Mouse (Mus musculus) midbrain, postnatal 0 days (tissue): ENCODE results near the gene Mex3d. TPM values are rescaled to one million over a fixed set of nuclear protein-coding genes. Genes with fewer than 3 reads are reported as not detected.

Source experiments
- ATAC-seq: fragments of 200-750 bp; cut with Nextera tagmentation; 2 replicates; pipeline ENCODE4 v1.8.0; 2017; ENCODE audit warnings: moderate number of reproducible peaks, mild to moderate bottlenecking, moderate TSS enrichment, moderate library complexity; ENCODE audit not compliant: low FRiP score
- DNase-seq: peaks from one replicate; pipeline ENCODE4 v3.0.0-alpha.2; 2015; ENCODE audit warnings: low spot score
- H3K27ac ChIP-seq: fragments of 300-500 bp; sonication (generic); 2 replicates; pipeline ENCODE4 v1.5.1; 2014; ENCODE audit warnings: low read depth, mild to moderate bottlenecking, low read length, mixed read lengths
- H3K27me3 ChIP-seq: fragments of 300-500 bp; sonication (generic); 2 replicates; pipeline ENCODE4 v1.6.1; 2014; ENCODE audit warnings: low read length, control low read depth, mixed read lengths; ENCODE audit not compliant: insufficient read depth
- H3K36me3 ChIP-seq: fragments of 300-500 bp; sonication (generic); 2 replicates; pipeline ENCODE4 v1.6.1; 2014; ENCODE audit warnings: low read length, control low read depth, mixed read lengths; ENCODE audit not compliant: insufficient read depth
- H3K4me1 ChIP-seq: fragments of 300-500 bp; sonication (generic); 2 replicates; pipeline ENCODE4 v1.6.1; 2014; ENCODE audit warnings: mild to moderate bottlenecking, control low read depth, antibody characterized with exemption, low read length, mixed read lengths; ENCODE audit not compliant: insufficient read depth
- H3K4me2 ChIP-seq: fragments of 300-500 bp; sonication (generic); 2 replicates; pipeline ENCODE4 v1.6.1; 2014; ENCODE audit warnings: low read depth, mild to moderate bottlenecking, low read length, mixed read lengths; ENCODE audit not compliant: poor library complexity, severe bottlenecking
- H3K4me3 ChIP-seq: fragments of 300-500 bp; sonication (generic); 2 replicates; pipeline ENCODE4 v1.5.1; 2014; ENCODE audit warnings: low read depth, mild to moderate bottlenecking, low read length, moderate library complexity
- H3K9ac ChIP-seq: fragments of 300-500 bp; sonication (generic); replicated peaks from 2 replicates; pipeline ENCODE4 v1.6.1; 2014; ENCODE audit warnings: mild to moderate bottlenecking, low read length, moderate library complexity, mixed read lengths; ENCODE audit not compliant: poor library complexity, severe bottlenecking
- H3K9me3 ChIP-seq: fragments of 300-500 bp; sonication (generic); 2 replicates; pipeline ENCODE4 v1.6.1; 2016; ENCODE audit warnings: low read length, control low read depth
- CTCF ChIP-seq: IDR thresholded peaks from 2 replicates; pipeline ENCODE4 v1.5.1; 2016; ENCODE audit warnings: antibody characterized with exemption, mild to moderate bottlenecking
- WGBS: fragments of 180-500 bp; shearing (Covaris S2); extraction: QIAGEN DNeasy Blood & Tissue Kit; methylation state at CpG from one replicate; pipeline ENCODE4 v1.1.7; 2014; 5-methylcytosine and 5-hydroxymethylcytosine counted together
- microRNA-seq: library from miRNA; unstranded; fragments of <30 nt; microRNA quantifications from one replicate; pipeline ENCODE4, GENCODE M21; 2016; ENCODE audit warnings: borderline number of aligned reads
- polyA plus RNA-seq: library from polyadenylated mRNA; unstranded; fragments of >200 nt; fragmentation: Nextera tagmentation; extraction: Ambion mirVana; gene quantifications from 2 replicates; pipeline ENCODE4 v1.2.1, GENCODE M21; 2015
- total RNA-seq: library from RNA; depleted of rRNA; stranded (reverse); fragments of >200 nt; gene quantifications from 2 replicates; pipeline ENCODE4 v1.2.3, GENCODE M21; 2014; rRNA removed

Mex3d gene
- total and polyA plus RNA-seq, 2 experiments from 2014 or later, result 13.9 to 147 TPM

DNA sequence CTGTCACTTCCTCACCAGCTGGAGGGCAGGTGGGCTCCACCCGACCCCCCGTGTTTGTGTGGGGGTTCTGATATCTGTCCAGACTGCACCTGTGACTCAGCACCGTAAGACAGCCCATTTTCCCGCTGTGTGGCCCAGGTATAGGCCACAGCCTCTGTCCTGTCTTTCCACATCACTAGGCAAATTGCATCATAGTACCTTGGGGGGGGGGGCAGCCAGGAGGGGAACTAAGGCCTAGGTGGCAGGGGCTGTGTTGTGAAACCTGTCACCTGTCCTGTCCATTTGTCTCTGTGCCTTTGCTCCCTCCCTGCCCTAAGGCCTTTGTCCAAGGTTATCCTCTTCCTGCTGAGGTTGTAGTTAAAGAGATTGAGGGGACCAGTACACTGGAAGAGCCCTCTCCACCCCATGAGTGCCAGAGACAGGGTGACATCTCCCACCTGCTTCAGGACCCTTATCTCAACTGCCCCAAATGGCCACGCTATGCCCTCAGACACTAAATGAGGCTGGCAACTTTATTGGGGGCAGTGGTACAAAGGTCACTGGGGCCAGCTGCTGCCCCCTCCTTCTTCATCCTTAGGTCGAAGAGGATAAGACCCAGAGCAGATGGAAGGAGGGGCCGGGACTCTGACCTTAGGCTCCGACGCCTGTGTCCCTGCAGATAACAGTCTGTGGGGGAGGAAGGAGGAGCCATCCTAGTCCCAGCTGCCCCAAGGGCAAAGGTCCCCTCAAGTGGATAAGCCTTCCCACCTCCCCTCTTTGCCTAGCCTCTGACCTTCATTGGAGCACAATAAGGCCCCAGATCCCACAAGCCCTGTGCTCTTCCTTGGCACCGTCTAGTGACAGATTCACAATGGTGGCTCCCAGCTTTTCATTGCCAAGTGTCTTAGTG, 55.6 kb downstream of the Mex3d start:
- no peak overlapping the region for H3K9ac ChIP-seq
- ATAC-seq, result no peak
- no peak overlapping the region for H3K27ac ChIP-seq
- H3K4me2 ChIP-seq, result no peak overlapping the region
- H3K27me3 ChIP-seq, result no peaks in the 10 kb centered on the region
- no peaks in the 10 kb centered on the region for H3K9me3 ChIP-seq
- peak; percentile 52 for DNase-seq
- H3K36me3 ChIP-seq, result no peaks in the 10 kb centered on the region
- WGBS, result 69% methylated on average over 10 of the region's 10 CpGs
- TF ChIP-seq CTCF, result no peak
- peaks cover 5% of the 10 kb centered on the region; the same call in 1 of the 2 replicates for H3K4me1 ChIP-seq
- no peak overlapping the region for H3K4me3 ChIP-seq

DNA sequence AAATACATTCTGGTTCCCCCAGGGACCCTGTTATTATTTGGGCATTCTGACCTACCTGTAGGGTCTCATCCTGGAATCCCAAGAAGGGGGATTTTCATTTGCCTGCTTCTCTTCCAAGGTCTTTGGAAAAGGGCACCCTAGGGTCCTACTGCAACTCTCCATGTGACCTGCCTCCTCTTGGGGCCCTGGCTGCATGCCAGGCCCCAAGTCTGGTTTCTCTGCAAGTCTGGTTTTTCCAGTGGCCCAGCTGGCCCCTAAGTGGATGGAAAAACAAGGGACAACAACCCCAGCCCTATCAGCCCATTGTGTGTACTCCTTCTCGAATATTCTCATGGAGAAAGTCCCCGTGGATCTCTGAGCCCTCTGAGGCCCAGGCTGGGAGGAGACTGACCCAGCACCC, 56.6 kb downstream of the Mex3d start:
- H3K9ac ChIP-seq, result no peak overlapping the region
- H3K36me3 ChIP-seq, result no peaks in the 10 kb centered on the region
- ATAC-seq, result no peak
- WGBS, result 66% methylated on average over 2 of the region's 2 CpGs
- H3K27ac ChIP-seq, result no peak overlapping the region
- no peaks in the 10 kb centered on the region for H3K9me3 ChIP-seq
- no peak overlapping the region for H3K4me2 ChIP-seq
- no peaks in the 10 kb centered on the region for H3K27me3 ChIP-seq
- peaks cover 5% of the 10 kb centered on the region; the same call in 1 of the 2 replicates for H3K4me1 ChIP-seq
- no peak for TF ChIP-seq CTCF
- no peak overlapping the region for H3K4me3 ChIP-seq
- DNase-seq, result no peak

Small RNA genes lying within 50 kb of the gene (microRNA-seq; reads per million reads assigned to microRNA genes)
- gene Gm22721, result not detected

Other genes starting within 250 kb of the Mex3d start
- gene Atp5d, start 249.0 kb downstream of the Mex3d start, total RNA-seq, result 231 and 259 TPM in 2 replicates
- gene Atp5d, start 249.0 kb downstream of the Mex3d start, polyA plus RNA-seq, result 607 and 661 TPM in 2 replicates
- gene Cbarp, start 246.8 kb downstream of the Mex3d start, total RNA-seq, result 273 and 276 TPM in 2 replicates
- 120 and 121 TPM in 2 replicates for gene Cbarp, start 246.8 kb downstream of the Mex3d start, polyA plus RNA-seq
- 114 and 143 TPM in 2 replicates for gene Midn, start 239.4 kb downstream of the Mex3d start, total RNA-seq
- gene Midn, start 239.4 kb downstream of the Mex3d start, polyA plus RNA-seq, result 16.3 and 17.2 TPM in 2 replicates
- gene Cirbp, start 221.7 kb downstream of the Mex3d start, total RNA-seq, result 315 and 337 TPM in 2 replicates
- gene Cirbp, start 221.7 kb downstream of the Mex3d start, polyA plus RNA-seq, result 760 and 829 TPM in 2 replicates
- 2.3 and 2.8 TPM in 2 replicates for gene 1600002K03Rik, start 214.7 kb downstream of the Mex3d start, total RNA-seq
- 4.1 and 5.3 TPM in 2 replicates for gene 1600002K03Rik, start 214.7 kb downstream of the Mex3d start, polyA plus RNA-seq
- gene Efna2, start 208.2 kb downstream of the Mex3d start, total RNA-seq, result 45.1 and 51.1 TPM in 2 replicates
- 52.1 and 58.4 TPM in 2 replicates for gene Efna2, start 208.2 kb downstream of the Mex3d start, polyA plus RNA-seq
- 45.1 and 60.9 TPM in 2 replicates for gene Mum1, start 161.2 kb downstream of the Mex3d start, total RNA-seq
- gene Mum1, start 161.2 kb downstream of the Mex3d start, polyA plus RNA-seq, result 42.4 and 49.6 TPM in 2 replicates
- 193 and 201 TPM in 2 replicates for gene Ndufs7, start 138.5 kb downstream of the Mex3d start, total RNA-seq
- 358 and 388 TPM in 2 replicates for gene Ndufs7, start 138.5 kb downstream of the Mex3d start, polyA plus RNA-seq
- 12.5 and 14.3 TPM in 2 replicates for gene Gamt, start 126.6 kb downstream of the Mex3d start, total RNA-seq
- 16.8 and 19.6 TPM in 2 replicates for gene Gamt, start 126.6 kb downstream of the Mex3d start, polyA plus RNA-seq
- gene Dazap1, start 126.2 kb downstream of the Mex3d start, total RNA-seq, result 107 and 109 TPM in 2 replicates
- gene Dazap1, start 126.2 kb downstream of the Mex3d start, polyA plus RNA-seq, result 34.2 and 34.5 TPM in 2 replicates
- gene Rps15, start 95.2 kb downstream of the Mex3d start, total RNA-seq, result 971 and 1,162 TPM in 2 replicates
- gene Rps15, start 95.2 kb downstream of the Mex3d start, polyA plus RNA-seq, result 633 and 645 TPM in 2 replicates
- gene Apc2, start 91.7 kb downstream of the Mex3d start, total RNA-seq, result 370 and 395 TPM in 2 replicates
- gene Apc2, start 91.7 kb downstream of the Mex3d start, polyA plus RNA-seq, result 95.3 and 110 TPM in 2 replicates
- 15.6 and 23.1 TPM in 2 replicates for gene 2310011J03Rik, start 67.1 kb downstream of the Mex3d start, total RNA-seq
- gene 2310011J03Rik, start 67.1 kb downstream of the Mex3d start, polyA plus RNA-seq, result 26.5 and 29.6 TPM in 2 replicates
- gene Pcsk4, start 58.2 kb downstream of the Mex3d start, total RNA-seq, result 5.2 and 7.5 TPM in 2 replicates
- 12.6 and 14.6 TPM in 2 replicates for gene Pcsk4, start 58.2 kb downstream of the Mex3d start, polyA plus RNA-seq
- gene Reep6, start 57.7 kb downstream of the Mex3d start, total RNA-seq, result 3.8 and 5.3 TPM in 2 replicates
- gene Reep6, start 57.7 kb downstream of the Mex3d start, polyA plus RNA-seq, result 7.0 and 7.8 TPM in 2 replicates
- 0.71 and 0.77 TPM in 2 replicates for gene Adamtsl5, start 39.2 kb downstream of the Mex3d start, total RNA-seq
- gene Adamtsl5, start 39.2 kb downstream of the Mex3d start, polyA plus RNA-seq, result 0.62 and 0.71 TPM in 2 replicates
- 17.5 and 23.1 TPM in 2 replicates for gene Plk5, start 31.2 kb downstream of the Mex3d start, total RNA-seq
- gene Plk5, start 31.2 kb downstream of the Mex3d start, polyA plus RNA-seq, result 12.5 and 12.8 TPM in 2 replicates
- gene Mbd3, start 11.9 kb upstream of the Mex3d start, total RNA-seq, result 30.4 and 47.0 TPM in 2 replicates
- gene Mbd3, start 11.9 kb upstream of the Mex3d start, polyA plus RNA-seq, result 154 and 157 TPM in 2 replicates
- 295 and 379 TPM in 2 replicates for gene Uqcr11, start 19.2 kb upstream of the Mex3d start, total RNA-seq
- gene Uqcr11, start 19.2 kb upstream of the Mex3d start, polyA plus RNA-seq, result 638 and 795 TPM in 2 replicates
- gene Tcf3, start 46.0 kb upstream of the Mex3d start, total RNA-seq, result 69.6 and 91.1 TPM in 2 replicates
- 24.8 and 25.1 TPM in 2 replicates for gene Tcf3, start 46.0 kb upstream of the Mex3d start, polyA plus RNA-seq
- 2.8 and 3.1 TPM in 2 replicates for gene Onecut3, start 107.2 kb upstream of the Mex3d start, total RNA-seq
- gene Onecut3, start 107.2 kb upstream of the Mex3d start, polyA plus RNA-seq, result 0.69 and 0.89 TPM in 2 replicates
- 0.71 and 0.93 TPM in 2 replicates for gene Atp8b3, start 151.5 kb upstream of the Mex3d start, total RNA-seq
- 0.90 and 1.1 TPM in 2 replicates for gene Atp8b3, start 151.5 kb upstream of the Mex3d start, polyA plus RNA-seq
- 34.2 and 52.6 TPM in 2 replicates for gene Rexo1, start 173.9 kb upstream of the Mex3d start, total RNA-seq
- gene Rexo1, start 173.9 kb upstream of the Mex3d start, polyA plus RNA-seq, result 26.1 and 29.8 TPM in 2 replicates
- 13.7 and 18.1 TPM in 2 replicates for gene Klf16, start 189.7 kb upstream of the Mex3d start, total RNA-seq
- gene Klf16, start 189.7 kb upstream of the Mex3d start, polyA plus RNA-seq, result 7.7 and 8.3 TPM in 2 replicates
- gene Abhd17a, start 202.7 kb upstream of the Mex3d start, total RNA-seq, result 264 and 275 TPM in 2 replicates
- gene Abhd17a, start 202.7 kb upstream of the Mex3d start, polyA plus RNA-seq, result 152 and 157 TPM in 2 replicates
- gene Scamp4, start 215.2 kb upstream of the Mex3d start, total RNA-seq, result 27.8 and 32.4 TPM in 2 replicates
- gene Scamp4, start 215.2 kb upstream of the Mex3d start, polyA plus RNA-seq, result 73.1 and 76.9 TPM in 2 replicates
- 4.0 and 6.2 TPM in 2 replicates for gene Adat3, start 215.2 kb upstream of the Mex3d start, total RNA-seq
- gene Adat3, start 215.2 kb upstream of the Mex3d start, polyA plus RNA-seq, result 4.6 and 4.9 TPM in 2 replicates
- 2.0 and 2.7 TPM in 2 replicates for gene Gm49322, start 218.4 kb upstream of the Mex3d start, total RNA-seq
- gene Gm49322, start 218.4 kb upstream of the Mex3d start, polyA plus RNA-seq, result 1.7 and 1.8 TPM in 2 replicates
- 124 and 146 TPM in 2 replicates for gene Csnk1g2, start 235.2 kb upstream of the Mex3d start, total RNA-seq
- gene Csnk1g2, start 235.2 kb upstream of the Mex3d start, polyA plus RNA-seq, result 90.5 and 93.3 TPM in 2 replicates